Mouse (Mus musculus): ENCODE data around the gene Bcan.

DNA sequence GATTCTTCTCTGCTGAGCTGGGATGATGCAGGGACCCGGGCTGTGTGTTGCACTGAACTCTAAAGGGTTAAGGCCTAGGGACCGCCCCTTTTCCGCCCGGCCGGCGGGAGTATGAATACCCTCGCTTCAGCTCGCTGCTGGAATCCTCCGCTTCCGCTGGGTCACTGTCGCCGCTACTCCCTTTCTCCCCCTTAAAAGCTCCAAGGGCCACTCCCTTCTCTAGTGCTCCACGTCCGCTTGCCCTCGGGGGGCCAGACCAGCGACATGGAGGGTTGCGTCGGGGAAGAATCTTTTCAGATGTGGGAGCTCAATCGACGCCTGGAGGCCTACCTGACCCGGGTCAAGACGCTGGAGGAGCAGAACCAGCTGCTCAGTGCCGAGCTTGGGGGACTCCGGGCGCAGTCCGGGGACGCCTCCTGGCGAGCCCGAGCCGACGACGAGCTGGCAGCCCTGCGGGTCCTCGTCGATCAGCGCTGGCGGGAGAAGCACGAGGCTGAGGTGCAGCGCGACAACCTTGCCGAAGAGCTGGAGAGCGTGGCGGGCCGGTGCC is 29.0 kb downstream of the Bcan start, which contains the start of gene Nes:
- TF ChIP-seq CTCF (IDR thresholded peaks at IDR 0.05; ENCODE audit: low read depth): no peak
- TF ChIP-seq EP300 (IDR thresholded peaks at IDR 0.05; ENCODE audit: low read depth): no peak

Measured in liver, postnatal 0 days (tissue).